Mouse (Mus musculus): Measurements from ENCODE around the gene Gm10959. TPM values are rescaled to one million over a fixed set of nuclear protein-coding genes. Genes with fewer than 3 reads are reported as not detected.
"Not testable (repeated sequence)": the region's sequence is repeated elsewhere in the genome, so short reads cannot be mapped to it uniquely, and the experiment has no call there.

Gene Gm10959
- total RNA-seq (2021): not detected

DNA sequence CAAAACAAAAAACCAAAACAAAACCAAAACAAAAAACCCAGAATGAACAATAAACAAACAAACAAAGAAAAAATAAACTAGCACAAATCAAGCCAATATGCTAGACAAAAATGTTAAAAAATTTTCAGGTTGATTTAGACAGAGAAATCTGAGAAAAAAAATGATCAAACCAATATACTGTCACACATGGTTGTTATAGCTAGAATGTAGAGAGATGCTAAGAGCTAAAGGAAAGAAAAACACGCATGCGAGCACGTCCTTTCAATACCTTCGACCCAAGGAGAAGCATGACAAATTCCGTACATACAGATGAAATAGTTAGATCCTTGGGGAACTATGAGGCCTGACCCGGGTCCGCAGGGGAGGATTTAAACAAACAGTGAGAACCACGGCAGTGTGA lies at the start of gene Gm10959:
Gene Gm10959 (minus strand): TSS at position 101 of the 400 bp plus-strand sequence.
- intact Hi-C loops (cut with DNase I): no loop called here
- DNase-seq: no peak

- no peak for DNase-seq
- intact Hi-C loops (cut with DNase I): no loop called here
Observed at GRCm38 (mm10) chr3:122968391-122968790, 49.2 kb upstream of the Gm10959 start.

GRCm38 (mm10) chr3:122964301-122964700 lies 45.1 kb upstream of the Gm10959 start:
- intact Hi-C loops (cut with DNase I): no loop called here
- DNase-seq: no peak

GRCm38 (mm10) chr3:122950129-122950528 lies 31.0 kb upstream of the Gm10959 start:
- no peak for DNase-seq
- intact Hi-C loops (cut with DNase I): loop anchor here (10.0 kb wide), 1 partner anchor 395 kb away; no protein-coding TSS in a partner anchor

DNA sequence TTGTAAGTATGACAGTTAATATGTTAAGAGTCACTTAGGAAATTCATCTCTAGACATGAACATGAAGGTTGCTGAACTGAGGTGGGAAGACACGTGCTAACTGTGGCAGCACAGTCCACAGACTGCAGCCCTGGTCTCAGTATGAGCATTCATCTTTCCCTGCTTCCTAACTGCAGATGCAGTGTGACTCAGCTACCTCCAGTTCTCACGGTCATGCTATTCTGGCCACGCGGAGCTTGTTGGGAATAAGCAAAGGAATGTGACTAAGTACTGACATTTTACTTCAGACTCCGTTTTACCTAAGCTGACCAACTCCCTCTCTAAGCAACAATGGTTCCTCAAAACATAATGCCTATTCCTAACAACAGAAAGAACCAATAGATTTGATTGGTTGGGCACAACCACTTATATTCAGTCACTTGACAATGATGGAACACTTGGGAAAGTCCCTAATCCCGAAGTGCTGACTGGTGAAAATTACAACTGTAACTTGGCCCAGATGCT lies 24.3 kb upstream of the Gm10959 start:
- intact Hi-C loops (cut with DNase I): loop anchor here (10.0 kb wide), 1 partner anchor 381 kb away; no protein-coding TSS in a partner anchor

DNA sequence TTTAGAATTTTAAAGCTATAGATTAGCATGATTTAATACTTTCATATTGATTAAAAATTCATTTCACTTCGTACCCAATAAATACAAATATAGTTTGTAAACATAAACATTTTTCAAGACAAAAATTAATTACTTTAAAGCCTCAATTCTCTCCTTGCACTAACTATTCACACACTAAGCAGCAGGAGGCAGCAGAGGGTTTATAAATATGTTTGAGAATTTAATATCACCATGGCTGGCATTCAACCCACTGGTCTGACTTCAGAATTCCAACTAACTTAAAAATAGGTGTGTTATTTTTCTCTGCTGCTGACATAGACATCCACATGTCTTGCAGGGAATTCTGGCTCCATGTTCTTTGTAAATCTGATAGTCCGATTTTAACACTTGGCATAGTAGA lies 20.1 kb upstream of the Gm10959 start:
- DNase-seq: peak; percentile 78 to 86
- intact Hi-C loops (cut with DNase I): loop anchor here (1.0 to 10.0 kb wide), 3 partner anchors 164 to 416 kb away; no protein-coding TSS in a partner anchor

More for the DNA sequence above, 24.3 kb upstream of the Gm10959 start:
- DNase-seq: no peak

DNA sequence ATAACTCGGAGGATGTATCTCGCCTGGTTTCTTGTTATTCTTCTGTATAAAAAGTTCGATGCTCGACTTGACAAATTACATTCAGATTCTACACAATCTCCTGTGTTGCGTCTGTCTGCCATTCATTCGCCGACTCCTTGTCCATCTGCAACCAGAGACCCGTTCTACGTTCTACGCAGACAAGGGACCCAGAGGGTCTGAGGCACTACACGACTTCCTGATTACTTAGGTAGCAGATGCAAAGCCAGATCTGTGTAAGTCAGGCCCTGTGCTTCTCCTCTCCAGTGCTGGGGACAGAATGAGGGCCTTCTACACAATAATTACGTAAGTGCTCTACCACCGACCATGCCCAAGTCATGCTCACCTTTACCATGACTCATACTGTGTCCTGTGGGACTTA lies 18.0 kb upstream of the Gm10959 start:
- intact Hi-C loops (cut with DNase I): loop anchor here (10.0 kb wide), 1 partner anchor 418 kb away; no protein-coding TSS in a partner anchor
- not testable (repeated sequence) for DNase-seq

GRCm38 (mm10) chr3:122932466-122932865 lies 13.3 kb upstream of the Gm10959 start:
- no peak for DNase-seq
- intact Hi-C loops (cut with DNase I): loop anchor here (10.0 kb wide), 1 partner anchor 422 kb away; no protein-coding TSS in a partner anchor

GRCm38 (mm10) chr3:122929723-122930122 lies 10.6 kb upstream of the Gm10959 start:
- intact Hi-C loops (cut with DNase I): loop anchor here (10.0 kb wide), 1 partner anchor 425 kb away; no protein-coding TSS in a partner anchor
- no peak for DNase-seq

DNA sequence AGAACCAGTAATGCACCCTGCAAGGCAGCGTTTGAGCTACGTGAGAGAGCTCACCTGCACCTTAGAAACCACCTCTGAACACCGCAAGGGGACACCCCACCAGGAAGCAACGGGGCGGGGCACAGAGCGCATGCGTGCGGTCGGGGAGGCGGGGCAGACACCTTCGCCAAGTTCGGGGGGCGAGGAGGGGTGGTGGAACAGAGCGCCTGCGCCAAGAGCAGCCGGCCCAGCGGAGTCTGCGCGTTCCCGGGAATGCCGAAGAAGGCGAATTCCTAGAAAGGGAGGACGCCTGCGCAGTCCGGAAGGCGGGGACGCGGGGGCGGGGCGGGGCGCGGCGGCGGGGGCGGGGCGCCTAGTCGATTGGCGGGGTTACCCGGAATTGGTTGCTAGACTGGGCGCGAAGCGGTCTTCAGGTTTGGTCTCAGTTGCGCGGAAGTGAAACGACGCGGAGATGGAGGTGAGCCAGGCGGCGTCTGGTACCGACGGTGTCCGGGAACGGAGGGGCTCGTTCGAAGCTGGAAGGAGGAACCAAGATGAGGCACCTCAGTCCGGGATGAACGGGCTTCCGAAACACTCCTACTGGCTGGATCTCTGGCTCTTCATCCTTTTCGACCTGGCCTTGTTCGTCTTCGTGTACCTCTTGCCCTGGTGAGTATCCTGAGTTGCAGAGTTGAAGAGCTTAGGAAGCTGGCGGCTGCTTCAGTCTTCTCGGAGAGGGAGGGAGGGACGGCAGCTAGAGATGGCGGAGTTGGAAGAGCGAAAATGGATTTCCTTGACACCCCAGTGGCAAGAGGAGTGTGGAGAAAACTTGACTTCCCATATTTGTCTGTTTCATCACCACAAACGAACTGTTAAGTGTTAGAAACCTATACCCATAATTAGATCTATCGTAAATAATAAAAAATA lies 5.1 kb upstream of the Gm10959 start, which contains the start of gene 1810037I17Rik:
Gene 1810037I17Rik (plus strand): TSS at position 195 of the 906 bp plus-strand sequence.
- peak; percentile 97 to 98 for DNase-seq
- intact Hi-C loops (cut with DNase I): no loop called here

DNA sequence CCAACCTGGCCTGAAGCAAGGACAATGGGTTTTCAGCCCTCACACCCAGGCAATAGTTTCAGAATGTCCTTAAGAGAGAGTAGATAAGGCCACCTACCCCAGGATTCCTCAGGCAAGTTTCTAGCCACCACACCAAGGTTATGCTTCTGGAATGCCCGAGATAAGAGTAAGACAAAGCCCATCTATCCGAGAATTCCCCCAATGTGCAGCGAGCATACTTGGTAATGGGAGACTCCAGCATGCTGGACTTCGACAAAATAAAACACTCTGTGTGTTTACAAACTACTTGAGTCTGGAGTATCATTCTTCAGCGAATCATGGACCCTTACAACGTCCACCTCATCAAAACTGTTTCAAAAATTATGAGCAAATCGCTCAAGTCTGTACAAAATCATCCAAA lies 4.0 kb upstream of the Gm10959 start:
- no peak for DNase-seq
- intact Hi-C loops (cut with DNase I): no loop called here

- DNase-seq: no peak
- intact Hi-C loops (cut with DNase I): no loop called here
Observed at GRCm38 (mm10) chr3:122921676-122922527, 2.7 kb upstream of the Gm10959 start.

DNA sequence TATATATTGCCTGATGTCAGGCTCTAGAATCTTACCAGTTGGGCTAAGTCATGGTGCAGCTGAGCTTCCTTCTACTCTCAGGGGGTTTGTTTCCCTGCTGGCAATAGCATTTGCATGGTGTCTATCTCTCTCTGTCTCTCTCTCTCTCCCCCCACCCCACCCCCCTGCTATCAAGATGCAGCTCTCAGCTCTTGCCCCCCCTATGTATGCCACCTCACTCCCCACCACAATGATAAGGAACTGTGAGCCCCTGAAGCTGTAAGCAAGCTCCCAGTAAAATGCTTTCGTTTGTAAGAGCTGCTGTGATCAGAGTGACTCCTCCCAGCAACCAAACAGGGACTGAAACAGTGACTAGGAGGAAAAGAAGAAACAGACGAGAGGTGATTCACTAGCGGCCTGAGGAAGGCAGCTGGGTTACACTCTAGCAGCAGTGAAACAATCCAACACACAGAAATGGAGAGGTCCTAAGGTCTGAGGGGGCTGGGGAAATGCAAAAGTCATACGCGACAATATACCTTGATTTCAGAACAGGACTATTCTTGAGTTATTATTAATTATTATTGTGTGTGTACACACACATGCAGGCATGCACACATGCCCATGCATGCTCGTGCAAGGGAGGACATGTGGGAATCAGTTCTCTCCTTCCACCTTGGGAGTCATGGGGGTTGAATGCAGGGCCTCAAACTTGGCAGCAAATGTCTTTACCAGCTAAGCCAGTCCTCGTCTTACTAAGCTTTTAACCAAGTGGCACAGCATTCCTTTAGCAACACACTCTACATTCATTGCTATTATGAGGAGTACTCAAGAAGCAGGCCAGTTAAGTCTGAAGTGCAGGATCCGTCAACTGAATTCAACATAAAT lies 1.6 kb upstream of the Gm10959 start:
- no peak for DNase-seq
- intact Hi-C loops (cut with DNase I): no loop called here

DNA sequence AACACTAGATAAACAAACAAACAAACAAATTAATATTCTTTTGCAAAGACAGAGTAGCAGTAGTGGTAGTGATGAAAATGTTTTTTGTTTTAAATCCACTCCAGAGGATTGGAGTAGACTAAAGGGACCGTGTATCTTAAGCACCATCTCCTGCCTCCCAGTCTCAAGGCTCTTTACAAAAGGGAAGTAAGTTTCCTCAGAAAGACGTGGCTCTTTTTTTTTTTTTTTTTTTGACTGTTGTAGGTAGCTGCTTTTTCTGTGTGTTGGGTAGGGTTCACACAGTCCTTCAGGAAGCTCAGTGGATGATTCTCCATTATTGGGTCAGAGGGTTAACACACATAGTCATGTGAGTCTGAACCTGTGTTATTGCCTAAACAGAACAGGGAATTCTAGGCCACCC lies 488 bp downstream of the Gm10959 start:
- no peak for DNase-seq
- intact Hi-C loops (cut with DNase I): no loop called here

DNA sequence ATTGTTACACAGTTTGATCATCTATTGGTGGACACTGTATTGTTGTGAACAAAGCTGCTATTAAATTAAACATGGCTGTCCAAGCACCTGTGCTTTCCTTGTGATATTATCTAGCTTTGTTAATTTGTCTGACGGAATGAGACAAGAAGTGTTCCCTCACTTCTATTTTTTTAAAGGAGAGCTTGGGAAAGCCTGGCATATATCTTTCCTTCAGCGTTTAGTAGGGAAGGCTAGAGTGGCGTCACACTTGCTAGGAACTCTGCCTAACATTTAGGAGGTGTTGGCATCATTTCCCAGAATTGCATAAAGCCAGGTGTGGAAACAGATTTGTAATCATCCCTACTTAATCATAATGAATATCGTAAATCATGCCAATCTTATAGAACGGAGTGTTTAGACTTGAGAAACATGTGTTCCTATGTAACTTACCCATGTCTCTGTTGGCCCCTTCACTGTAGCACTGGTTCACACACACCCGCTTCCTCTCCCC lies 2.9 kb downstream of the Gm10959 start:
- intact Hi-C loops (cut with DNase I): no loop called here
- DNase-seq: no peak

- intact Hi-C loops (cut with DNase I): no loop called here
- DNase-seq: no peak
Observed at GRCm38 (mm10) chr3:122915493-122915892, 3.7 kb downstream of the Gm10959 start.

DNA sequence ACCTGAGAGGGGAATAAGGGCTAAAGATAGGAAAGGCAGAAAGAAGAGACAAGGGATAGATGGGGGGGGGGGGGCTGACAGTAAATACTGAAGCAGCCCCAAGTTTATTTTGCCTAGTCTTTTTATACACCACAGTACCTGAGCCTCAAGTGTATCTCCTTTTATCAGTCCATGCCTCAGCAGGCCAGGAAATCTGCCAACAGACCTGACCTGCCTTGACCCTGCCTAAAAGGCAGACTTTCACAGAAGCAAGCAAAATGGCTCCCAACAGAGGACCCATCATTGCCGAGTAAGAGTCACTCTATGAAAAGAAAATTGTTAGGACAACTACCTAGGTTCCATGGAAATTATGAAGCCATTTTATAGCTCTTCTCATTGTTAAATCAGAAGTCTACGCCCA lies 11.3 kb downstream of the Gm10959 start:
- DNase-seq: no peak
- intact Hi-C loops (cut with DNase I): no loop called here

GRCm38 (mm10) chr3:122903746-122904433 lies 15.3 kb downstream of the Gm10959 start:
- intact Hi-C loops (cut with DNase I): loop anchor here (1.0 to 5.0 kb wide), 3 partner anchors 122 to 257 kb away; no protein-coding TSS in a partner anchor
- peak; percentile 59 to 74 for DNase-seq

GRCm38 (mm10) chr3:122898254-122898653 lies 20.9 kb downstream of the Gm10959 start:
- intact Hi-C loops (cut with DNase I): no loop called here
- DNase-seq: no peak
